Mouse (Mus musculus) right cerebral cortex, postnatal 14 days (tissue): Measurements from ENCODE around the gene Fzd5.

ENCODE experiments used
- DNase-seq: peaks from one replicate; pipeline ENCODE4 v3.0.0; 2022

Fzd5 gene

GRCm38 (mm10) chr1:64737502-64738179, at the start of gene Fzd5:
TSS of gene Fzd5 (minus strand) at chr1:64737751.
- peak; percentile 73 for DNase-seq

DNA sequence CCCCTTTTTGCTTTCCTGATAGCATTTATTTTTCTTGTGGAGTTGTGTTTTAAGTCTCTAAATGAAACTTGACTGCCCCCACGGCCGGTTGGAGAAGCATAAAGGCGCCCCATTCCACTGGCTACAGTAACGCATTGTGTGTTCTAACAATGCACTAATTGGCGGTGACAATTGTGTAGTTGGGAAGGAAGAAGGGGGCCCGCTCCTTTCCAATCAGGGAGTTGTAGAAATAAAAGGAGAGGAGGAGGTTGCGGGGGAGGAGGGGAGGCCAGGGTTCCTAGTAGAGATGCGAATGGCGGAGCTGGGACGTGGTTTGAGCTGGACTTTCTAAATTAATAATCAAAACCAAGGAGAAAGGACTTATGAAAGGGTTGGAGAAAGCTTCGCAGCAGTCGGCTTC, 42.3 kb upstream of the Fzd5 start:
- no peak for DNase-seq

DNA sequence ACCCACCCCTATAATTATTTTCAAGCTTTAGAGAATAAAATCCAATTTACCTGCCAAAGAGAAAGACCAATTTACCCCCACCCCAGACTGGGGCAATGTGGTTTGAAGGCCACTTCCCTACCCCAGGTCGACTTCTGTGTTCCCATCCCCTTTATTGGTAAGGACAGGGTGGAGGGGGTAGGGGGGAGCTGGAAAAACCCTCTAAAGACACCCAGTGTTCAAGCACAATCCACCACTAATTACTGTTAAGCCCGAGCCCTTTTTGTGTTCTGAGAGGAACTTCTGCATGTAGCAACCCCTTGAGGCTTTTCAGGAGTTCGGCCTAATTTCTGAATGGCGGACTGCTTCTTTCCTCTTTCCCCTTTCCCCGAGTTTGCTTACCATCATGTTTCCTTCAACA, 41.9 kb upstream of the Fzd5 start:
- DNase-seq: no peak

DNA sequence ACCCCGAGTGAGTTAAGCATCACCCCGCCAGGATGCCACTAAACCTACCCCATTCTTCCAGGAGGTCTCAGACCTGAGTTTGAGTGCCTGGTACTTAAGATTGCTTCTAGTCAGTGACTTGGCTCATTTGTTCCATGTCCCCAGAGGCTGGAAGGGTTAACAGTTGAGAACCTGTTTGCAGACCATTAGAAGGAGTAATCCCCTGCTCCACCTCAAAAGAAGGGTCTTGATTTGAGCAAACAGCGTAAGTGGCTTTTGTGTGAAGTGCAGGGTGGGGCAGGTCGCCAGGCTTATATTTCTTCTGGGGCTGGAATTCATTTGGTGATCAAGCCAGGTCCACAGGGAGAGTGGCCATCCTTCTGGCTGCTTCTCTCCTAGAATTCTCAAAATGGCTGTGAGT, 35.8 kb upstream of the Fzd5 start:
- DNase-seq: no peak

- DNase-seq: no peak
Observed at GRCm38 (mm10) chr1:64770169-64770568, 32.6 kb upstream of the Fzd5 start.

DNA sequence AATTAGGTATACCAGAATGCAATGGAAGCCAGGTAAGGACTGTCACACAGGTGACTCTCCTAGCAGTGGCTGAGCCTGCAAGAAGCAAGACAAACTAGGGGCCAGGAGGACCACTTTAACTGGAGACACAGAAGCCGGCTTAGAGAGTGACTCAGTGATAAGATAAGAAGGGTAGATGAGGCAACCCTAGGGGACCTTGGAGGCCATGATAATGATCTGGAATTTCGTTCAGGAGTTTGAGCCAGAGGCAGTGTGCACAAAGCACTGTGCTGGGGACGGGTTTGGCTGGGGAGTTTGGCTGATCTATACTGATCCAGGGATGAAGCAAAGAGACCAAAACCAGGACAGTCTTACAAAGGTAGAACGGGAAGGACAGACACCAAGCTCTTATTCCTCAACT, 24.1 kb upstream of the Fzd5 start:
- no peak for DNase-seq

DNA sequence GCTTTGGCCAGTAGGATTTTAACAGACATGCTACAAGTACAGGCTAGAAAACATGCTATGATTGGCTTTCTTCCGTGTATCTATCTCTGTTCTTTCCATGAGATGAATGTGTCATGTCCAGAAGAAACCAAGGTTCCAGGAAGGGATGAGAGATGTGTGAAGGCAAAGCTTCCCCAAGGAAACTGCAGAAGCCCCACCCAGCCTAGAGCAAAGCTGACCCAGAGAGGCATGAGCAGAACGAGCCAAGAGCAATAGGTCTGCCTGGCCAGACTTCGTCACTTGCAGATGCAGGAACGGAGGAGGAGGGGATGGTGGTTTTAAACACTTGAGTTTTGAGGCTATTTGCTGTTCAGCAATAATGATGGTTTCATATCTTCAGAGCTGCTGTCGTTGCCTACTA, 20.2 kb upstream of the Fzd5 start:
- DNase-seq: no peak

- no peak for DNase-seq
Observed at GRCm38 (mm10) chr1:64757254-64757653, 19.7 kb upstream of the Fzd5 start.

DNA sequence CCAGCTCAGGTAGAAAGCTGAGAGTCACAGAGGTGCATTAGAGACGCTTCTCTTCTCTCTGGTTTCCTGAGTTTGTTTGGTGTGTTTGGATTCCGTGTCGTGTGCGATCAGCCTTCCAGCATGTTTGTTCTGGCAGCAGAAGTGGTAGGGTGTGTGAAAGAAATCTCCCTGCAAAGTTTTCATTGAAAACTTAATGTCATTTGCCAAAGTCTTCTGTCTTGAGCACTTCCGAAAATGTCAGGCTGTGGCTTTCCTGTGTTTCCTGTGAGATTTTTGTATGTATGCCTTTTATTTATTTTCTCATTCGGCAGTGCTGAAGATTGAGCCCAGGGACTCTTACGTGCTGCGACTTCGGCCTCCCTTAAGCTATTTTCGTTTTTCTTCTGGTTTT, 19.1 kb upstream of the Fzd5 start:
- DNase-seq: no peak

- DNase-seq: no peak
Observed at GRCm38 (mm10) chr1:64755971-64756639, 18.6 kb upstream of the Fzd5 start.

- no peak for DNase-seq
Observed at GRCm38 (mm10) chr1:64754658-64755057, 17.1 kb upstream of the Fzd5 start.

GRCm38 (mm10) chr1:64753668-64754067, 16.1 kb upstream of the Fzd5 start:
- DNase-seq: no peak

GRCm38 (mm10) chr1:64753109-64753508, 15.6 kb upstream of the Fzd5 start:
- no peak for DNase-seq

- no peak for DNase-seq
Observed at GRCm38 (mm10) chr1:64744616-64745015, 7.1 kb upstream of the Fzd5 start.

- no peak for DNase-seq
Observed at GRCm38 (mm10) chr1:64742741-64743408, 5.3 kb upstream of the Fzd5 start.

- no peak for DNase-seq
Observed at GRCm38 (mm10) chr1:64738661-64739082, 1.1 kb upstream of the Fzd5 start.

DNA sequence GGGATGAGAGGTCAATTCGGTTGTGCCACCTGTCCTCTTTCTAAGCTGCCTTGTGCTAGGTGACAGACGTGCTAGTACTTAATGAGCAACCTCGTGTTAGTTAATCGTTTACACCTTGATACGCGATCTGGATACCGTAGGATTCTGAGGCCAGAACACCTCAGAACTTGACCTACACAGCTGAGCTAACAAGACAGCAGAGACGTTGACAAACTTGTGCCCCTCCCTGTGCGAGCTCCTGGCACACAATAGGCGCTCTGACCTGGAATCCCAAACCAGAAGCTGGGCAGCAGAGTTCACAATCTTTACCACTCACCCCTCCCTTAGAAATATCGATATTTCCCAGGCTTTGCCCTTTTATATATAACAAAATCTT, 617 bp upstream of the Fzd5 start:
- no peak for DNase-seq

GRCm38 (mm10) chr1:64736681-64737501, 660 bp downstream of the Fzd5 start:
- DNase-seq: no peak

- DNase-seq: peak; percentile 32
Observed at GRCm38 (mm10) chr1:64735781-64736680, 1.5 kb downstream of the Fzd5 start.

- DNase-seq: peak; percentile 35
Observed at GRCm38 (mm10) chr1:64734771-64735750, 2.5 kb downstream of the Fzd5 start.
